Mouse (Mus musculus) C2C12 (cell line): ENCODE data around the gene Gm11564. TPM values are rescaled to one million over a fixed set of nuclear protein-coding genes. Genes with fewer than 3 reads are reported as not detected.
"Not testable (repeated sequence)": the region's sequence is repeated elsewhere in the genome, so short reads cannot be mapped to it uniquely, and the experiment has no call there.

Experiments
- H3K27me3 ChIP-seq: one replicate; pipeline ENCODE4 v1.6.1; 2011; ENCODE audit not compliant: control insufficient read depth, insufficient read depth, insufficient read length
- H3K36me3 ChIP-seq: one replicate; pipeline ENCODE4 v1.6.1; 2011; ENCODE audit not compliant: control insufficient read depth, insufficient read depth
- H3K4me3 ChIP-seq: one replicate; pipeline ENCODE4 v1.5.1; 2011; ENCODE audit warnings: mild to moderate bottlenecking, control low read depth; ENCODE audit not compliant: poor library complexity, insufficient read depth, severe bottlenecking
- H3K79me2 ChIP-seq: one replicate; pipeline ENCODE4 v1.6.1; 2011; ENCODE audit not compliant: control insufficient read depth, insufficient read depth
- H3K79me3 ChIP-seq: one replicate; pipeline ENCODE4 v1.6.1; 2011; ENCODE audit warnings: low read depth, control low read depth
- H3ac ChIP-seq: one replicate; pipeline ENCODE3; 2011; ENCODE audit warnings: low read depth; ENCODE audit not compliant: control insufficient read depth, insufficient read length
- CEBPB ChIP-seq: IDR thresholded peaks from one replicate; pipeline ENCODE4 v1.6.1; 2011; ENCODE audit warnings: low read depth, mild to moderate bottlenecking, control low read depth, moderate library complexity
- CTCF ChIP-seq: IDR thresholded peaks from one replicate; pipeline ENCODE4 v1.5.1; 2011; ENCODE audit not compliant: control insufficient read depth, insufficient read depth, insufficient read length
- FOSL1 ChIP-seq: IDR thresholded peaks from one replicate; pipeline ENCODE4 v1.8.0; 2011; ENCODE audit warnings: mild to moderate bottlenecking, low read length; ENCODE audit not compliant: poor library complexity, insufficient read depth, severe bottlenecking
- MAX ChIP-seq: IDR thresholded peaks from one replicate; pipeline ENCODE4 v1.6.1; 2011; ENCODE audit warnings: mild to moderate bottlenecking, control low read depth
- MYOD1 ChIP-seq: IDR thresholded peaks from one replicate; pipeline ENCODE4 v1.6.1; 2011; ENCODE audit warnings: low read depth; ENCODE audit not compliant: control insufficient read depth, insufficient read length
- MYOG ChIP-seq: IDR thresholded peaks from one replicate; pipeline ENCODE4 v1.6.1; 2011; ENCODE audit not compliant: control insufficient read depth, insufficient read length; ENCODE audit errors: extremely low read depth
- USF1 ChIP-seq: IDR thresholded peaks from one replicate; pipeline ENCODE4 v1.6.1; 2011; ENCODE audit warnings: low read depth, mild to moderate bottlenecking, control low read depth, moderate library complexity
- long read RNA-seq, 2 experiments: library from polyadenylated mRNA; unstranded; transcript quantifications; one replicate each; pipeline ENCODE4 v2.0.0; 2019 to 2020
- polyA plus RNA-seq: library from polyadenylated mRNA; unstranded; fragments of >200 nt; fragmentation: generic; extraction: Trizol; gene quantifications from one replicate; pipeline ENCODE4 v1.2.1, GENCODE M21; 2012; ENCODE audit warnings: missing spikeins

Gene Gm11564
- not detected for polyA plus RNA-seq
- long read RNA-seq, experiment 1 = 0 reads
- long read RNA-seq, experiment 2 = 0 reads

DNA sequence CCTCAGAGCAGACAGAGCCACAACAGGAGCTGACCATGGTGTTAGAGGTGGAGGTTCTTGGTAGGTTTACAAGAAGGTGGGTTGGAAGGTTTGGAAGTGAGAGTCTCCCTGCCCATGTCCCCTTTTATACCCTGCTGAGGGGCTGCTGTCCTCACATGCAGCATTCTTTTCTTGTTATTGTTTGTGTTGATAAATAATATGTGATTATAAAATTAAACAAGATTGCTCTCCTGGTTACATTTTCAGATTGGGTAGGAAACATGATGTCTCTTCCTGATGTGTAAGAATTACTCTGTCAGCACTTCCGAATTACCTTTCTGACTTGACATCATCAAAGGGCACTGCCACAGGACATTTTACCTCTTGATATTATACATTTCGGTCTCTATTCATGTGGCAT is at the start of gene Gm11564:
Gm11564 (minus strand) TSS at position 101 of the 400 bp plus-strand sequence.
- H3K79me2 ChIP-seq, H3K79me3 ChIP-seq, H3ac ChIP-seq, H3K36me3 ChIP-seq, H3K4me3 ChIP-seq, H3K27me3 ChIP-seq: not testable (repeated sequence)

- not testable (repeated sequence) for H3K4me3 ChIP-seq, H3K79me3 ChIP-seq, H3K27me3 ChIP-seq, H3K79me2 ChIP-seq, H3K36me3 ChIP-seq, H3ac ChIP-seq
Observed at GRCm38 (mm10) chr11:99864176-99864575, 48.7 kb upstream of the Gm11564 start, which contains the start of gene Gm11559. Gm11559 (plus strand) TSS chr11:99864476.

DNA sequence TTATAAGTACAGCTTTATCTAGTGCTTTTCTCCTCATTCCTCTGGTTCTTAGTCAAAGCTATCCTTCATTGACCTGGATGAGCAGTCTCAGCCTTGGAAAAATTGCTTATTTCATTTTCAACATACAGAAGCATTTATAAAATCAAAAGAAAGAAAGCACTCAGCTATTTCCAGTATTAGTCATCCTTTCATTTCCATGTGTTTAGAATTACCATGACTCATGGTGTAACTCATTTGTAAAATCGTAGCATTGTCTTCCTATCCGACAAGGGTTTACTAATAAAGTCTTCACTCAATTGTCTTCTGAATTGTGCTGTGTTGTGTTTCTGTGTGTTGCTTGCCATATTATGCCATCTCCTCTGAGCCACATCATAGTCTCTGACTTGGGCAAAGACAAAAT is 43.3 kb upstream of the Gm11564 start:
- Histone ChIP-seq H3K79me2 (no peaks in the 10 kb centered on the region), H3K36me3 (no peaks in the 10 kb centered on the region), H3ac (no peak overlapping the region), H3K4me3 (no peak overlapping the region), H3K27me3 (no peaks in the 10 kb centered on the region), H3K79me3 (no peaks in the 10 kb centered on the region)
- no peak for TF ChIP-seq MAX
- TF ChIP-seq FOSL1 = peak; percentile 48

DNA sequence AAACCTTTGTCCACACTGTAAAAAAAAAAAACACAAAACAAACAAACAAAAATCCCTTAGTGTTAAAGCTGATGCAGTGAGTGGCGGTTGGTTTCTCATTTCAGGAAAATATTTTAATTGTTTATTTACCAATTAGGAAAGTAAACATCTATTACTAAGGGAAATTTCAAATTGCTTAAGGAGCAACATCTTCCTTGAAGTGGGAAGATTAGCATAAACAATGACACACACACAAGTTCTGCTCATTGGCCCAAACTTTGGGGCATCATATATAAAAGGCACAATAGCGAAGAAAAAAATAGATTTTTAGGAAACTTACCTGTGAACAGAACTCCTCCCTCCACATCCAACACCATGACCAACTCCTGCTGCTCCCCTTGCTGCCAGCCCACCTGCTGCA is 42.2 kb upstream of the Gm11564 start, which contains the start of gene Gm11568:
Gm11568 (plus strand) TSS at position 301 of the 400 bp plus-strand sequence.
- H3ac ChIP-seq = no peak within 1 kb of the TSS
- no peak within 1 kb of the TSS for H3K4me3 ChIP-seq
- no peaks in the 10 kb centered on the region for H3K36me3 ChIP-seq
- H3K79me2 ChIP-seq = no peaks in the 10 kb centered on the region
- H3K27me3 ChIP-seq = no peaks in the 10 kb centered on the region
- TF ChIP-seq CTCF (no peak), USF1 (no peak), CEBPB (no peak), MAX (no peak), MYOG (no peak), FOSL1 (no peak), MYOD1 (no peak)
- H3K79me3 ChIP-seq = no peaks in the 10 kb centered on the region

DNA sequence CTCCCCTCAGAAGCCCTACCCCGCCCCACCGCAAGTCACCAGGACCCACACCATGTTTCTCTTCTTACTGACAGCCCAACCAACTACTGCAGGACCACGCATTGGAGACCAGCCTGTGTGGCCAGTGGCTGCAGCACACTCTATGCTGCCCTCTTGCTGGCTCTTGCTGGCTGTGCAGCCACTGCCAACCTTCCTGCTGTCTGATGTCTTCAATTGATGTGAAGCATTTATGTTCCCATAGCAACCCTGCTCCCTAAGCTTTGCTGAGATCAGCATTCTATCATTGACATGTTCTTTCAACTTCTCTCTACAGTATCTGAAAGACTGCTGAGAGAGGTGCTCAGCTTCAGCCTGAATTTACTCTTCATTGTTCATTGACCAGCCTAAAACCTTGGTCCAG is 38.7 kb upstream of the Gm11564 start:
- no peaks in the 10 kb centered on the region for H3K27me3 ChIP-seq
- H3K79me3 ChIP-seq = no peaks in the 10 kb centered on the region
- no peak for TF ChIP-seq CTCF
- TF ChIP-seq FOSL1 = no peak
- TF ChIP-seq MAX = no peak
- TF ChIP-seq USF1 = no peak
- no peak for TF ChIP-seq CEBPB
- TF ChIP-seq MYOG = no peak
- TF ChIP-seq MYOD1 = no peak
- H3K79me2 ChIP-seq = no peaks in the 10 kb centered on the region
- no peaks in the 10 kb centered on the region for H3K36me3 ChIP-seq
- H3ac ChIP-seq = no peak overlapping the region
- H3K4me3 ChIP-seq = no peak overlapping the region

GRCm38 (mm10) chr11:99851508-99851907 is 36.0 kb upstream of the Gm11564 start, which contains the start of gene Krtap4-16:
Krtap4-16 (minus strand) TSS chr11:99851608.
- no peaks in the 10 kb centered on the region for H3K79me3 ChIP-seq
- H3ac ChIP-seq = no peak within 1 kb of the TSS
- TF ChIP-seq CTCF = no peak
- no peak for TF ChIP-seq USF1
- TF ChIP-seq MYOG = no peak
- no peak for TF ChIP-seq MAX
- TF ChIP-seq MYOD1 = no peak
- no peak for TF ChIP-seq FOSL1
- TF ChIP-seq CEBPB = no peak
- H3K27me3 ChIP-seq = no peaks in the 10 kb centered on the region
- H3K36me3 ChIP-seq = no peaks in the 10 kb centered on the region
- H3K79me2 ChIP-seq = no peaks in the 10 kb centered on the region
- H3K4me3 ChIP-seq = no peak within 1 kb of the TSS

GRCm38 (mm10) chr11:99846746-99847145 is 31.3 kb upstream of the Gm11564 start:
- TF ChIP-seq MYOD1 (peak; percentile 86), MAX (no peak)
- Histone ChIP-seq H3K79me2 (no peaks in the 10 kb centered on the region), H3ac (no peak overlapping the region), H3K27me3 (no peaks in the 10 kb centered on the region), H3K4me3 (no peak overlapping the region), H3K79me3 (no peaks in the 10 kb centered on the region), H3K36me3 (no peaks in the 10 kb centered on the region)
